Mouse (Mus musculus): ENCODE measurements around the gene Il11. TPM values are rescaled to one million over a fixed set of nuclear protein-coding genes. Genes with fewer than 3 reads are reported as not detected.

The Il11 gene
- polyA plus RNA-seq, 1 experiment from 2014 or later = 0.19 TPM

DNA sequence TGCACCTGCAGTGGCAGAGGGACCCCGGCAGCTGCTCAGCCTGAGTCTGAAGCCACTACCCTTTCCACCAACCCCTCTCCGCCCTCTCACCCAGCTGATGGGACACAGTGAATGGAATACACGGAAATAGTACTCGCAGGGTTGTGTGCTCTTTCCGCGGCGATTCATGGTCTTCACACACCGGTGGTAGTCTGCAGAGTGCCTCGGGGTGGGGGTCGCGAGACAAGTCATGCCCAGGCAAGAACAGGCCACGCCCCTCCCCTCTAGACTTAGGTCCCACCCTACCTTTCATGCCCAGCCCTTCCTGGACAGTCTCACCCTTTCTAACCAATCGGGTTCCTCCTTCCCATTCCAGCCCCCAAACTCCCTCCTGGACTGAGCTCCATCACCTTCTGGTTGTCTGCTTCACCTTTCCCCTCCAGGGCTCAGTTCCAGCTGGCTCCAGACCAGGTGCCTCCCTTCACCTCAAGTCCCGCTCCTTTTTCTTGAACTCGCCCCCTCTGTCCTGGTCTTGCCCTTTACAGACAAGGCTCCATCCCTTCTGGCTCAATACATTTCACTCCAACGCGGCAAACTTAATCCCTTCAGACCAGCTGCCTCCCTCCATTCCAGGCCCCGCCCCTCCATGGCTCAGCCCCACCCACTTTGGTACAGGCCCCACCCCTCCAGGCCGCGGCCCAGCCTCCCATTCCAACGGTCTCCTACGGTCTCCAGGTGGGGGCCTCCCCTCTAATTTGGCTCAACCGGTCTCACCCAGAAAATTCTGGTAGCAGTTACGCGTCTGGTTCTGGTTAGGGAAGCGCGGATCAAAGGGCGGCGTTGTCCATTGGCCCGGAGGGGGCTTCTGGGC, 30.5 kb downstream of the Il11 start:
- Histone ChIP-seq H3K9me3 (ENCODE audit: control insufficient read depth, low read length) (no peaks in the 10 kb centered on the region), H3K9ac (ENCODE audit: low read length) (peak overlapping the region; percentile 27; the same call in 1 of the 2 replicates), H3K27me3 (ENCODE audit: control insufficient read depth, insufficient read depth, low read length) (no peaks in the 10 kb centered on the region), H3K4me3 (ENCODE audit: low read depth, low read length) (peak overlapping the region; percentile 32), H3K4me1 (replicated peaks; ENCODE audit: control insufficient read depth, insufficient read depth, low read length) (peaks cover 10% of the 10 kb centered on the region), H3K4me2 (ENCODE audit: low read depth, low read length, severe bottlenecking) (peak overlapping the region; percentile 41), H3K36me3 (ENCODE audit: control insufficient read depth, insufficient read depth, low read length) (no peaks in the 10 kb centered on the region), H3K27ac (ENCODE audit: low read depth, low read length) (0 out of 2 replicates have a peak overlapping the region, but pooled peaks have one; percentile 7)
- 1% methylated on average over 30 of the region's 30 CpGs for WGBS
- ATAC-seq (replicated peaks; ENCODE audit: low FRiP score) (peak; percentile 78), DNase-seq (ENCODE audit: low spot score) (peak; percentile 85)

- Histone ChIP-seq H3K9ac (ENCODE audit: low read length) (no peak overlapping the region), H3K9me3 (ENCODE audit: control insufficient read depth, low read length) (no peaks in the 10 kb centered on the region), H3K36me3 (ENCODE audit: control insufficient read depth, insufficient read depth, low read length) (no peaks in the 10 kb centered on the region), H3K27me3 (ENCODE audit: control insufficient read depth, insufficient read depth, low read length) (no peaks in the 10 kb centered on the region), H3K27ac (ENCODE audit: low read depth, low read length) (no peak overlapping the region), H3K4me2 (ENCODE audit: low read depth, low read length, severe bottlenecking) (no peak overlapping the region), H3K4me1 (replicated peaks; ENCODE audit: control insufficient read depth, insufficient read depth, low read length) (peaks cover 10% of the 10 kb centered on the region), H3K4me3 (ENCODE audit: low read depth, low read length) (no peak overlapping the region)
- ATAC-seq (replicated peaks; ENCODE audit: low FRiP score) (no peak), DNase-seq (ENCODE audit: low spot score) (no peak)
- WGBS = 93% methylated on average over 2 of the region's 2 CpGs
These were observed 33.5 kb downstream of the Il11 start for GRCm38 (mm10) chr7:4749169-4749568.

DNA sequence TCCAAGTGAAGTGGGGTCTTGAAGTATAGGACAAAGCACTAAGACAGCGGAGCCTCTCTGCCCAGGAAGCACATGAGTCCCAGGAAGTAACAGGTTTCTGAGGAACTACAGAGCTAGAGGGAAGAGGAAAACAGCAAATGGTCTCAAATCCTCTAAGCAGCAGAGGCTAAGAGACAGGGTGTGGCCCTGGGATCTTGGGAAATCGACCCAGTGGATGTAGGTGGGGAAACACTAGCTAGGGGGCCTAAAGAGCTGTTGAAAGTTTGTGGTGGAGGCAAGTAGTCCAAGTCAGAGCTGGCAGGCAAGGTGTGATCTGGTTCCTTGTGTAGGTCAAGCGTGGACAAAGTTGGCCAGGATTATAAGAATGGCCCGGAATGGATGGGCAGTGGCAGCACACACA, 34.3 kb downstream of the Il11 start:
- 90% methylated on average over 4 of the region's 4 CpGs for WGBS

GRCm38 (mm10) chr7:4747156-4747899, 35.3 kb downstream of the Il11 start:
- H3K27ac ChIP-seq (ENCODE audit: low read depth, low read length) = 0 out of 2 replicates have a peak overlapping the region, but pooled peaks have one; percentile 6
- no peaks in the 10 kb centered on the region for H3K27me3 ChIP-seq (ENCODE audit: control insufficient read depth, insufficient read depth, low read length)

More for the DNA sequence above, 34.3 kb downstream of the Il11 start:
- Histone ChIP-seq H3K4me2 (ENCODE audit: low read depth, low read length, severe bottlenecking) (no peak overlapping the region), H3K27me3 (ENCODE audit: control insufficient read depth, insufficient read depth, low read length) (no peaks in the 10 kb centered on the region), H3K27ac (ENCODE audit: low read depth, low read length) (no peak overlapping the region), H3K9me3 (ENCODE audit: control insufficient read depth, low read length) (no peaks in the 10 kb centered on the region), H3K4me3 (ENCODE audit: low read depth, low read length) (no peak overlapping the region), H3K9ac (ENCODE audit: low read length) (no peak overlapping the region), H3K4me1 (replicated peaks; ENCODE audit: control insufficient read depth, insufficient read depth, low read length) (peaks cover 10% of the 10 kb centered on the region), H3K36me3 (ENCODE audit: control insufficient read depth, insufficient read depth, low read length) (no peaks in the 10 kb centered on the region)
- DNase-seq (ENCODE audit: low spot score) = no peak
- ATAC-seq (replicated peaks; ENCODE audit: low FRiP score) = no peak

DNA sequence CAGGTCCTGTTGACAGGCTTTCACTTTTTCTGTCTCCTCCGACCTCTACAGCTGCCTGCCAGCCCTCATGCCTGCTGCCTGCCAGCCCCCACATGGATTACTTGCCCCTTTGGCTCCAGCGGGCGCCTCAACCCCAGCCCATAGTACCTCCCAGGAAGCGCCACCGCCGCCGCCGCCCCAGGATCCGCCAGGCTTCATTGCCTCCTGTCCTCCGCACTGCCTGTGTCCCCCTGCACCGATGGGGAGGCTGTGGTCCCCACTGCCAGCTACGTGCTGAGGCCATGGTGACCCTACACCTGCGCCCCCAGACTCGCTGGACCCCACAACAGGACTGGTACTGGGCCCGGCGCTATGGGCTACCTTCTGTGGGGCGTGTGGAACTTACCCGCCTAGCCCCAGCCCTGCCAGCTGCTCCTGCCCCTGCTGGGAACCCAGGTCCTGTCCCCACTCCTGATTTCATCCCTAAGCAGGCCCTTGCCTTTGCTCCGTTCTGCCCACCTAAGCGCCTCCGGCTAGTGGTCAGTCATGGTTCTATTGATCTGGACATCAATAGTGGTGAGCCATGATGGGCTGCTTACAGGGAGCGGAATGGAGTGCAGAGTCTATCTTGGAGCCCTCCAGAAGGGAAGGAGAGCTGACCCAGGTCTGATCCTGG, 36.2 kb downstream of the Il11 start:
- Histone ChIP-seq H3K27ac (ENCODE audit: low read depth, low read length) (no peak overlapping the region), H3K36me3 (ENCODE audit: control insufficient read depth, insufficient read depth, low read length) (no peaks in the 10 kb centered on the region), H3K4me3 (ENCODE audit: low read depth, low read length) (no peak overlapping the region), H3K4me1 (replicated peaks; ENCODE audit: control insufficient read depth, insufficient read depth, low read length) (peaks cover 3% of the 10 kb centered on the region), H3K9ac (ENCODE audit: low read length) (no peak overlapping the region), H3K9me3 (ENCODE audit: control insufficient read depth, low read length) (no peaks in the 10 kb centered on the region), H3K4me2 (ENCODE audit: low read depth, low read length, severe bottlenecking) (no peak overlapping the region), H3K27me3 (ENCODE audit: control insufficient read depth, insufficient read depth, low read length) (no peaks in the 10 kb centered on the region)
- WGBS = 82% methylated on average over 22 of the region's 22 CpGs
- no peak for DNase-seq (ENCODE audit: low spot score)
- no peak for ATAC-seq (replicated peaks; ENCODE audit: low FRiP score)

More at GRCm38 (mm10) chr7:4747156-4747899, 35.3 kb downstream of the Il11 start:
- Histone ChIP-seq H3K4me1 (replicated peaks; ENCODE audit: control insufficient read depth, insufficient read depth, low read length) (peaks cover 7% of the 10 kb centered on the region), H3K36me3 (ENCODE audit: control insufficient read depth, insufficient read depth, low read length) (no peaks in the 10 kb centered on the region), H3K4me3 (ENCODE audit: low read depth, low read length) (no peak overlapping the region), H3K4me2 (ENCODE audit: low read depth, low read length, severe bottlenecking) (no peak overlapping the region), H3K9me3 (ENCODE audit: control insufficient read depth, low read length) (no peaks in the 10 kb centered on the region), H3K9ac (ENCODE audit: low read length) (no peak overlapping the region)
- ATAC-seq (replicated peaks; ENCODE audit: low FRiP score) (no peak), DNase-seq (ENCODE audit: low spot score) (no peak)
- 76% methylated on average over 9 of the region's 9 CpGs for WGBS

- Histone ChIP-seq H3K9ac (ENCODE audit: low read length) (no peak overlapping the region), H3K4me2 (ENCODE audit: low read depth, low read length, severe bottlenecking) (no peak overlapping the region), H3K4me3 (ENCODE audit: low read depth, low read length) (no peak overlapping the region), H3K27ac (ENCODE audit: low read depth, low read length) (no peak overlapping the region), H3K27me3 (ENCODE audit: control insufficient read depth, insufficient read depth, low read length) (no peaks in the 10 kb centered on the region), H3K4me1 (replicated peaks; ENCODE audit: control insufficient read depth, insufficient read depth, low read length) (peaks cover 7% of the 10 kb centered on the region), H3K36me3 (ENCODE audit: control insufficient read depth, insufficient read depth, low read length) (no peaks in the 10 kb centered on the region), H3K9me3 (ENCODE audit: control insufficient read depth, low read length) (no peaks in the 10 kb centered on the region)
- 95% methylated on average over 6 of the region's 6 CpGs for WGBS
- DNase-seq (ENCODE audit: low spot score) = no peak
- ATAC-seq (replicated peaks; ENCODE audit: low FRiP score) = no peak
These were observed 37.8 kb downstream of the Il11 start for GRCm38 (mm10) chr7:4744886-4745285.

GRCm38 (mm10) chr7:4743354-4743753, 39.3 kb downstream of the Il11 start:
- Histone ChIP-seq H3K27ac (ENCODE audit: low read depth, low read length) (no peak overlapping the region), H3K4me1 (replicated peaks; ENCODE audit: control insufficient read depth, insufficient read depth, low read length) (peaks cover 11% of the 10 kb centered on the region), H3K4me2 (ENCODE audit: low read depth, low read length, severe bottlenecking) (no peak overlapping the region), H3K9me3 (ENCODE audit: control insufficient read depth, low read length) (no peaks in the 10 kb centered on the region), H3K36me3 (ENCODE audit: control insufficient read depth, insufficient read depth, low read length) (no peaks in the 10 kb centered on the region), H3K9ac (ENCODE audit: low read length) (no peak overlapping the region), H3K27me3 (ENCODE audit: control insufficient read depth, insufficient read depth, low read length) (no peaks in the 10 kb centered on the region), H3K4me3 (ENCODE audit: low read depth, low read length) (no peak overlapping the region)
- ATAC-seq (replicated peaks; ENCODE audit: low FRiP score) (no peak), DNase-seq (ENCODE audit: low spot score) (no peak)
- WGBS = 80% methylated on average over 2 of the region's 2 CpGs

DNA sequence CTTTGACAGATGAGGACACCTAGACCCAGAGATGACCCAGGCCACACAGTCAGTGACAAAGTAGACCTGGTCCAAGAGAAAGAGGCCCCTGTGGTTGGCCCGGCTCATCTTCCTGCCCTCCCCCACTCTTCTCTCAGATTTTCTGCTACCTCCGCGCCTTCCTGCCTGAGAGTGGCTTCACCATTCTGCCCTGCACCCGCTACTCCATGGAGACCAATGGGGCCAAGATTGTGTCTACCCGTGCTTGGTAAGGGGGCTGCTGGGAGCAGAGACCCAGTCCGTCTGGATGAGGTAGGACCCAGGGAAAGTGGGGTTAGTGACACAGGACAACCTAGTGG, 40.2 kb downstream of the Il11 start:
- 87% methylated on average over 6 of the region's 6 CpGs for WGBS
- peaks cover 11% of the 10 kb centered on the region for H3K4me1 ChIP-seq (replicated peaks; ENCODE audit: control insufficient read depth, insufficient read depth, low read length)
- no peak overlapping the region for H3K9ac ChIP-seq (ENCODE audit: low read length)
- DNase-seq (ENCODE audit: low spot score) = no peak
- H3K4me2 ChIP-seq (ENCODE audit: low read depth, low read length, severe bottlenecking) = no peak overlapping the region
- H3K27ac ChIP-seq (ENCODE audit: low read depth, low read length) = no peak overlapping the region
- ATAC-seq (replicated peaks; ENCODE audit: low FRiP score) = no peak
- H3K27me3 ChIP-seq (ENCODE audit: control insufficient read depth, insufficient read depth, low read length) = no peaks in the 10 kb centered on the region
- H3K4me3 ChIP-seq (ENCODE audit: low read depth, low read length) = no peak overlapping the region
- no peaks in the 10 kb centered on the region for H3K36me3 ChIP-seq (ENCODE audit: control insufficient read depth, insufficient read depth, low read length)
- H3K9me3 ChIP-seq (ENCODE audit: control insufficient read depth, low read length) = no peaks in the 10 kb centered on the region

Measured in forebrain, embryonic 11.5 days (tissue).